Mouse (Mus musculus) liver, embryonic 14.5 days (tissue): ENCODE results near the gene Gm17428.

ENCODE experiments used
- CTCF ChIP-seq: IDR thresholded peaks from 2 replicates; pipeline ENCODE4 v1.5.1; 2016; ENCODE audit warnings: antibody characterized with exemption, low read depth, control low read depth
- EP300 ChIP-seq: IDR thresholded peaks from 2 replicates; pipeline ENCODE4 v1.6.1; 2016; ENCODE audit warnings: antibody characterized with exemption, low read depth

GRCm38 (mm10) chr14:54937361-54938182, 39.2 kb upstream of the Gm17428 start:
- no peak for TF ChIP-seq EP300
- TF ChIP-seq CTCF: no peak
